In genomic region chr10:40442076-40442475, GRCm38 (mm10) we compare ENCODE assay signal across 20 mouse cellular contexts.
DNase-seq lines count a peak whose midpoint lies in the region; ATAC-seq and TF ChIP-seq lines count a peak whose summit lies in the region.
"Had no signal": no experiment of that assay in that cellular context is flagged by ENCODE, and none has a peak within 500 bp of the region (broad histone marks: within the 10 kb centered on the region; RNA-seq: fewer than 3 reads in every experiment).

No protein-coding gene starts in this region.

- no peaks in the 10 kb centered on the region for H3K9me3 ChIP-seq in ES-E14 (ENCODE audit: control insufficient read depth, insufficient read depth, low read depth, low read length)
- no peaks in the 10 kb centered on the region for H3K9me3 ChIP-seq in stomach, embryonic 16.5 days (replicated peaks; ENCODE audit: control insufficient read depth, low read length)
- H3K9me3 ChIP-seq: embryonic facial prominence, embryonic 12.5 days; heart, embryonic 10.5 days; hindbrain, embryonic 15.5 days had no signal

- no peak for ATAC-seq in stomach, embryonic 16.5 days (ENCODE audit: insufficient read depth, low FRiP score)
- ATAC-seq: activated CD4-positive, CD25-positive, alpha-beta regulatory T cell, adult 4 months; forebrain, embryonic 16.5 days; intestine, postnatal 0 days had no signal

- no peak overlapping the region for H3K4me2 ChIP-seq in stomach, embryonic 16.5 days (ENCODE audit: low read depth, low read length)
- H3K4me2 ChIP-seq: embryonic facial prominence, embryonic 12.5 days; hindbrain, embryonic 15.5 days had no signal

- H3K9ac ChIP-seq in ES-E14 (ENCODE audit: insufficient read depth, low read depth, low read length, poor library complexity, severe bottlenecking), result no peak overlapping the region
- no peak overlapping the region for H3K9ac ChIP-seq in stomach, embryonic 16.5 days (ENCODE audit: low read length)
- H3K9ac ChIP-seq: embryonic facial prominence, embryonic 12.5 days; hindbrain, embryonic 15.5 days had no signal

- no peak for TF ChIP-seq CTCF in layer of hippocampus, adult 2 months (conservative IDR thresholded peaks at IDR 0.05)
- TF ChIP-seq CTCF in cortical plate, adult 2 months (IDR thresholded peaks at IDR 0.05; ENCODE audit: extremely low read depth, insufficient read depth, low read length), result no peak

- DNase-seq in layer of hippocampus, adult 2 months (ENCODE audit: low spot score in 2 of 2), result no peak
- no peak for DNase-seq in layer of hippocampus, postnatal 36 days
- no peak for DNase-seq in ES-E14 (ENCODE audit: low read depth, low spot score)
- DNase-seq in ovary, adult 18-20 months (ENCODE audit: low spot score), result no peak
- DNase-seq in cerebellum, adult 9-11 months, result no peak
- DNase-seq: adrenal gland, postnatal 14 days; cerebellum, adult 11-12 months; cerebellum, adult 9-10 months; gastrocnemius, postnatal 36 days; heart, adult 18-20 months; heart, postnatal 10 days had no signal

- in situ Hi-C loops in ES-E14 (cut with MboI; ENCODE audit: low sequenced_read_pairs in 2 of 2, unreplicated experiment in 2 of 2), result no loop called here

- TF ChIP-seq POLR2A in cortical plate, adult 2 months (IDR thresholded peaks at IDR 0.05; ENCODE audit: extremely low read depth, insufficient read depth, low read length), result no peak

- no peaks in the 10 kb centered on the region for H3K36me3 ChIP-seq in ES-E14 (ENCODE audit: control insufficient read depth, insufficient read depth, low read length, poor library complexity, severe bottlenecking)
- no peaks in the 10 kb centered on the region for H3K36me3 ChIP-seq in stomach, embryonic 16.5 days (ENCODE audit: control insufficient read depth, insufficient read depth, low read length)
- H3K36me3 ChIP-seq: embryonic facial prominence, embryonic 12.5 days; heart, embryonic 10.5 days; hindbrain, embryonic 15.5 days had no signal

- H3K4me3 ChIP-seq in layer of hippocampus, adult 2 months, result no peak overlapping the region
- H3K4me3 ChIP-seq in ES-E14 (ENCODE audit: insufficient read depth in 1 of 2, low read depth in 1 of 2, low read length in 2 of 2, poor library complexity in 1 of 2, severe bottlenecking in 1 of 2), result no peak overlapping the region
- no peak overlapping the region for H3K4me3 ChIP-seq in cortical plate, adult 2 months (ENCODE audit: insufficient read depth, low read length)
- H3K4me3 ChIP-seq in stomach, embryonic 16.5 days (replicated peaks; ENCODE audit: low read length), result no peak overlapping the region
- H3K4me3 ChIP-seq: embryonic facial prominence, embryonic 12.5 days; heart, embryonic 10.5 days; hindbrain, embryonic 15.5 days had no signal

- no peaks in the 10 kb centered on the region for H3K27me3 ChIP-seq in stomach, embryonic 16.5 days (ENCODE audit: control insufficient read depth, insufficient read depth, low read length)
- H3K27me3 ChIP-seq: CH12.LX; embryonic facial prominence, embryonic 12.5 days; hindbrain, embryonic 15.5 days had no signal

- 85% methylated on average over 1 of the region's 1 CpGs for WGBS in stomach, embryonic 16.5 days

- peaks cover 5 to 9% of the 10 kb centered on the region in 2 experiments; a peak in 2 of 4 replicates for H3K4me1 ChIP-seq in ES-E14 (ENCODE audit: control insufficient read depth in 2 of 2, insufficient read depth in 2 of 2, low read length in 2 of 2, poor library complexity in 1 of 2)
- peaks cover 6% of the 10 kb centered on the region for H3K4me1 ChIP-seq in cortical plate, adult 2 months (ENCODE audit: control insufficient read depth, insufficient read depth, low read length)
- 0 out of 2 replicates have a peak, but pooled peaks cover 3% of the 10 kb centered on the region for H3K4me1 ChIP-seq in stomach, embryonic 16.5 days (ENCODE audit: control insufficient read depth, insufficient read depth, low read length)

- H3K27ac ChIP-seq in layer of hippocampus, adult 2 months, result peak overlapping the region; percentile 90
- peak overlapping the region; percentile 25; the same call in 1 of the 2 replicates for H3K27ac ChIP-seq in ES-E14 (ENCODE audit: insufficient read depth, low read depth, low read length, poor library complexity, severe bottlenecking)
- H3K27ac ChIP-seq in cortical plate, adult 2 months (ENCODE audit: insufficient read depth, low read length), result peak overlapping the region; percentile 74
- peak overlapping the region; percentile 8; the same call in 1 of the 2 replicates for H3K27ac ChIP-seq in stomach, embryonic 16.5 days (ENCODE audit: low read length)
- H3K27ac ChIP-seq: embryonic facial prominence, embryonic 12.5 days; heart, embryonic 10.5 days; hindbrain, embryonic 15.5 days had no signal

TF ChIP-seq in ES-E14, 5 proteins besides CTCF, POLR2A, EP300 and RAD21:
- TF ChIP-seq ZC3H11A (IDR thresholded peaks at IDR 0.05; ENCODE audit: borderline replicate concordance, low read depth, low read length) (no peak), MAFK (IDR thresholded peaks at IDR 0.05; ENCODE audit: insufficient read depth, low read depth, low read length) (no peak), CHD2 (IDR thresholded peaks at IDR 0.05; ENCODE audit: low read depth, low read length) (no peak), ZNF384 (IDR thresholded peaks at IDR 0.05; ENCODE audit: low read depth, low read length) (no peak), HCFC1 (IDR thresholded peaks at IDR 0.05; ENCODE audit: borderline replicate concordance, insufficient read depth, low read length) (no peak)
TF ChIP-seq in ES-E14: peak in this region for 0.

Comparison
In these comparisons a context has a peak if more than half of its experiments do, and no peak if none do; other contexts are left out.
1. H3K27ac ChIP-seq: peak in every context shown above with its lines; median percentile 90 in layer of hippocampus, adult 2 months; 74 in cortical plate, adult 2 months; 25 in ES-E14; 8 in stomach, embryonic 16.5 days.